Mouse (Mus musculus) stomach, postnatal 0 days (tissue): Measurements from ENCODE around the gene Galnt2.

ENCODE experiments used
- CTCF ChIP-seq: IDR thresholded peaks from 2 replicates; pipeline ENCODE4 v1.5.1; 2016; ENCODE audit warnings: antibody characterized with exemption, low read depth, mild to moderate bottlenecking, moderate library complexity
- EP300 ChIP-seq: optimal IDR thresholded peaks from 2 replicates; pipeline ENCODE3; 2016; ENCODE audit warnings: antibody characterized with exemption

GRCm38 (mm10) chr8:124247581-124247980 lies 16.4 kb downstream of the Galnt2 start:
- TF ChIP-seq CTCF (no peak), EP300 (no peak)
